Mouse (Mus musculus): ENCODE measurements around the gene Hist1h2ab. TPM values are rescaled to one million over a fixed set of nuclear protein-coding genes. Genes with fewer than 3 reads are reported as not detected.

Hist1h2ab gene
- polyA plus RNA-seq (2014; fragmentation: Illumina TruSeq; extraction: RNeasy Lipid Tissue Mini Kit (QIAGEN cat#74804); ENCODE audit: low replicate concordance): not detected

DNA sequence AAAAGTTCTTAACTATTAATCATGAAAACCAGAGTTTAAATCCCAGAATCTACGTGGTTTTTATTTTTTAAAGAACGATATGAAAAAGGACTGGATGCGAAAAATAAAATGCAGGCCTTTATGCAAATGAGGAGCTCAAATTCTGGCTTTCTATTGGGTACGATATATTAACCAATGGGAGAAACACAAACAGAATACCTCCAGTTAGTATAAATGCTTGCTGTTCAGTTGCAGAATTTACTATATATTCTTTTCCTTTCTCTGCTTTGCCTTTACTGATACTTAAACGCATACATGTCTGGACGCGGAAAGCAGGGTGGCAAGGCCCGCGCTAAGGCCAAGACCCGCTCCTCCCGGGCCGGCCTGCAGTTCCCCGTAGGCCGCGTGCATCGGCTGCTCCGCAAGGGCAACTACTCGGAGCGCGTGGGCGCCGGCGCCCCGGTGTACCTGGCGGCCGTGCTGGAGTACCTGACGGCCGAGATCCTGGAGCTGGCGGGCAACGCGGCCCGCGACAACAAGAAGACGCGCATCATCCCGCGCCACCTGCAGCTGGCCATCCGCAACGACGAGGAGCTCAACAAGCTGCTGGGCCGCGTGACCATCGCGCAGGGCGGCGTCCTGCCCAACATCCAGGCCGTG lies at the start of gene Hist1h2ab:
Gene Hist1h2ab (plus strand): TSS at position 288 of the 639 bp plus-strand sequence.

GRCm38 (mm10) chr13:23710374-23711089 lies 40.4 kb upstream of the Hist1h2ab start, which contains the start of gene Hfe:
Gene Hfe, minus strand, starts transcription at chr13:23710854.

DNA sequence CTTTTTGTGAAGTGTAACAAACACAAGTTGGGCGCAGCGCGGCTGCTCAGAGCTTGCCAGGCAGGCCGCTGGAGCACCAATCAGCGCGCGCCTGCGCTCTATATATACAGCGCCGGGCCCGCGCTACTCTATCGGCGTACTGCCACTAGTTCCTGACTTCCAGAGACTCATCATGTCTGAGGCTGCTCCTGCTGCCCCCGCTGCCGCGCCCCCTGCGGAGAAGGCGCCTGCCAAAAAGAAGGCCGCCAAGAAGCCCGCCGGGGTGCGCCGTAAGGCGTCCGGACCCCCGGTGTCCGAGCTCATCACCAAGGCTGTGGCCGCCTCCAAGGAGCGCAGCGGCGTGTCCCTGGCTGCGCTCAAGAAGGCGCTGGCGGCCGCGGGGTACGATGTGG lies 12.3 kb upstream of the Hist1h2ab start, which contains the start of gene Hist1h1c:
Gene Hist1h1c (plus strand): TSS at position 132 of the 392 bp plus-strand sequence.

GRCm38 (mm10) chr13:23745381-23746161 lies 5.4 kb upstream of the Hist1h2ab start, which contains the start of gene Hist1h3c:
Gene Hist1h3c, minus strand, starts transcription at chr13:23745602.

DNA sequence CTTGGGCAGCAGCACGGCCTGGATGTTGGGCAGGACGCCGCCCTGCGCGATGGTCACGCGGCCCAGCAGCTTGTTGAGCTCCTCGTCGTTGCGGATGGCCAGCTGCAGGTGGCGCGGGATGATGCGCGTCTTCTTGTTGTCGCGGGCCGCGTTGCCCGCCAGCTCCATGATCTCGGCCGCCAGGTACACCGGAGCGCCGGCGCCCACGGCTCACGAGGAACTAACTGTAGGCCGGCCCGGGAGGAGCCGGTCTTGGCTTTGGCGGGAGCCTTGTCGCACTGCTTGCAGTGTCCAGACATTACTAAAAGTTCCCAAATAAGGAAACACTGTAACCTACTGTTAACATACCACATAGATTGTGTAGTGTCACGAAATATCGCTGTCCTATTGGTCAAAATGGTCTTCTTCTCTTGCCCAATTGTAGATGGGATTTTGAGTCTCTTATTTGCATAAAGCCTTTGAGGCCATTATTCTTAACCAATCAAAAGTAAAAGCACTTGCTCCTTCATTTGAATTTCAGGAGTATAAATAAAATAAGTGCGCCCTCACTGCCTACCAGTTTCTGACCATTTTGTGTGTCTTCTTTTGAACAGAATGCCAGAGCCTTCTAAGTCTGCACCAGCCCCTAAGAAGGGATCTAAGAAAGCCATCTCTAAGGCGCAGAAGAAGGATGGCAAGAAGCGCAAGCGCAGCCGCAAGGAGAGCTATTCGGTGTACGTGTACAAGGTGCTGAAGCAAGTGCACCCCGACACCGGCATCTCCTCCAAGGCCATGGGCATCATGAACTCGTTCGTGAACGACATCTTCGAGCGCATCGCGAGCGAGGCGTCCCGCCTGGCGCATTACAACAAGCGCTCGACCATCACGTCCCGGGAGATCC lies 4.5 kb upstream of the Hist1h2ab start, which contains the start of gene Hist1h2bb:
Gene Hist1h2bb (plus strand): TSS at position 534 of the 880 bp plus-strand sequence.

DNA sequence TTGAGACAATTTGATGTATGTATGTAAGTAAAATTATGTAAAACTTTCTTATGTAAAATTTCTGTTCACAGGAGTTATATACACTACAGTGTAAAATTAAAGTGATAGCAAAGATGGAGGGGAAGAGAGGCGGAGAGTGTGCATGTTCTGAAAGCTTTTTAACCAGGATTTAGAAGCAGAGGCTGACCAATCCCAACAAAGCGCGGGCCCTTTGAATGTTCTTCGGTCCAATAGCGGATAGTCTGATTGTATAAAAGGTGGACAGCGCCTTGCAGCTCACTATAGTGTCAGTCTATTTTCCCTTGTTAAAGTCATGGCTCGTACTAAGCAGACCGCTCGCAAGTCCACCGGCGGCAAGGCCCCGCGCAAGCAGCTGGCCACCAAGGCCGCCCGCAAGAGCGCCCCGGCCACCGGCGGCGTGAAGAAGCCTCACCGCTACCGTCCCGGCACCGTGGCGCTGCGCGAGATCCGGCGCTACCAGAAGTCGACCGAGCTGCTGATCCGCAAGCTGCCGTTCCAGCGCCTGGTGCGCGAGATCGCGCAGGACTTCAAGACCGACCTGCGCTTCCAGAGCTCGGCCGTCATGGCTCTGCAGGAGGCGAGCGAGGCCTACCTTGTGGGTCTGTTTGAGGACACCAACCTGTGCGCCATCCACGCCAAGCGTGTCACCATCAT lies 1.3 kb downstream of the Hist1h2ab start, which contains the start of gene Hist1h3b:
Gene Hist1h3b (plus strand): TSS at position 201 of the 675 bp plus-strand sequence.

GRCm38 (mm10) chr13:23756790-23757189 lies 5.9 kb downstream of the Hist1h2ab start, which contains the start of gene Hist1h4b:
Gene Hist1h4b, plus strand, starts transcription at chr13:23757013.

GRCm38 (mm10) chr13:23760972-23761864 lies 10.3 kb downstream of the Hist1h2ab start, which contains the start of gene Hist1h4a:
Gene Hist1h4a, minus strand, starts transcription at chr13:23761230.

DNA sequence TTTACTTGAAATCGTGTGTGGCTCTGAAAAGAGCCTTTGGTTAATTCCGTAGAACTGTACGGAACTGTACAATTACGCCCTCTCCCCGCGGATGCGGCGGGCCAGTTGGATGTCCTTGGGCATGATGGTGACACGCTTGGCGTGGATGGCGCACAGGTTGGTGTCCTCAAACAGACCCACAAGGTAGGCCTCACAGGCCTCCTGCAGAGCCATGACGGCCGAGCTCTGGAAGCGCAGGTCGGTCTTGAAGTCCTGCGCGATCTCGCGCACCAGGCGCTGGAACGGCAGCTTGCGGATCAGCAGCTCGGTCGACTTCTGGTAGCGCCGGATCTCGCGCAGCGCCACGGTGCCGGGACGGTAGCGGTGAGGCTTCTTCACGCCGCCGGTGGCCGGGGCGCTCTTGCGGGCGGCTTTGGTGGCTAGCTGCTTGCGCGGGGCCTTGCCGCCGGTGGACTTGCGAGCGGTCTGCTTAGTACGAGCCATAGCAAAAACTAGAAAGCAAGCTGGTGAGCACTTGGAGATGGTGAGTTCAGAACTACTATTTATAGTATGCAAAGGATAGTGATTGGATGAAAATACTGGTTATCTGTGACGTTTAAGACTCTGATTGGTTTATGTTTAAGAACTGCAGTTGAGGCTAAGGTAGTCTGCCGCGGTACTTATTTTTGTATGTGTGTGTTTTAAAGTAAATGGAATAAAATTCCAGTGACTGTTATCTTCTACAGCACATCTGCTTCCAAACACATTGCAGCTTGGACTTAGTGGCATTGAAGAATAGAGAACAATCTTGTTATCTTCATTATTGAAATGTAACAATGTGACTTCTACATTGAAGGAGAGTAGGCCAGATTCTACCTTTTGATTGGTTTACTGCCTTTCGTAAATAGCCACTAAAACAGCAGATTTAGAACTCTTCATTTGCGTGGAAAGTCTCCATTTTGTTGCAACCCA lies 11.2 kb downstream of the Hist1h2ab start, which contains the start of gene Hist1h3a:
Gene Hist1h3a (minus strand): TSS at position 516 of the 951 bp plus-strand sequence.

DNA sequence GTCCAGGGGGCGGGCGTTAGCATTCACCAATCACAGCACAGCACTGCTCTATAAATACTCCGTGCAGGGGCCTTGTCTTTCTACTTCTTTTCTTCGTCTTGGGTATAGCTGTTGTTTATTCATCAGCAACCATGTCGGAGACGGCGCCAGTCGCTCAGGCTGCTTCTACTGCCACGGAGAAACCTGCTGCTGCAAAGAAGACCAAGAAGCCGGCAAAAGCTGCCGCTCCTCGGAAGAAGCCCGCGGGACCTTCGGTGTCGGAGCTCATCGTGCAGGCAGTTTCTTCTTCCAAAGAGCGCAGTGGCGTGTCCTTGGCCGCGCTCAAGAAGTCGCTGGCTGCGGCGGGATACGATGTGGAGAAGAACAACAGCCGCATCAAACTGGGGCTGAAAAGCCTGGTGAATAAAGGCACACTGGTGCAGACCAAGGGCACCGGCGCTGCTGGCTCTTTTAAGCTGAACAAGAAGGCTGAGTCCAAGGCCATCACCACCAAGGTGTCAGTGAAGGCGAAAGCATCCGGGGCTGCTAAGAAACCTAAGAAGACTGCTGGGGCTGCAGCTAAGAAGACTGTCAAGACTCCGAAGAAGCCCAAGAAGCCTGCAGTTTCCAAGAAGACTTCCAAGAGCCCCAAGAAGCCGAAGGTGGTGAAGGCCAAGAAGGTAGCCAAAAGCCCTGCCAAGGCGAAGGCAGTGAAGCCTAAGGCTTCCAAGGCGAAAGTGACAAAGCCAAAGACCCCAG lies 12.8 kb downstream of the Hist1h2ab start, which contains the start of gene Hist1h1a:
Gene Hist1h1a (plus strand): TSS at position 81 of the 738 bp plus-strand sequence.

DNA sequence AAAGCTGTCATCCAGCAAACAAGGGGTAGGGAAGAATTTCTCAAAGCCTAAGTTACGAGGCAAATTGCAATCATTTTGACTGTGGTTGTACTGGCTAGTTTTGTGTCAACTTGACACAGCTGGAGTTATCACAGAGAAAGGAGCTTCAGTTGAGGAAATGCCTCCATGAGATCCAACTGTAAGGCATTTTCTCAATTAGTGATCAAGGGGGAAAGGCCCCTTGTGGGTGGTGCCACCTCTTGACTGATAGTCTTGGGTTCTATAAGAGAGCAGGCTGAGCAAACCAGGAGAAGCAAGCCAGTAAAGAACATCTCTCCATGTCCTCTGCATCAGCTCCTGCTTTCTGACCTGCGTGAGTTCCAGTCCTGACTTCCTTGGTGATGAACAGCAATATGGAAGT lies 18.7 kb downstream of the Hist1h2ab start, which contains the start of gene Trim38:
Gene Trim38 (plus strand): TSS at position 301 of the 400 bp plus-strand sequence.

Other genes with a start within 250 kb of the Hist1h2ab start
- not detected for gene Hist1h4h, start 220.1 kb upstream of the Hist1h2ab start, polyA plus RNA-seq (2014; fragmentation: Illumina TruSeq; extraction: RNeasy Lipid Tissue Mini Kit (QIAGEN cat#74804); ENCODE audit: low replicate concordance)
- not detected for gene Hist1h2af, start 217.2 kb upstream of the Hist1h2ab start, polyA plus RNA-seq (2014; fragmentation: Illumina TruSeq; extraction: RNeasy Lipid Tissue Mini Kit (QIAGEN cat#74804); ENCODE audit: low replicate concordance)
- not detected for gene Hist1h3g, start 215.7 kb upstream of the Hist1h2ab start, polyA plus RNA-seq (2014; fragmentation: Illumina TruSeq; extraction: RNeasy Lipid Tissue Mini Kit (QIAGEN cat#74804); ENCODE audit: low replicate concordance)
- gene Hist1h2bh, start 207.7 kb upstream of the Hist1h2ab start, polyA plus RNA-seq (2014; fragmentation: Illumina TruSeq; extraction: RNeasy Lipid Tissue Mini Kit (QIAGEN cat#74804); ENCODE audit: low replicate concordance): 0.59 TPM
- not detected for gene Hist1h3f, start 207.1 kb upstream of the Hist1h2ab start, polyA plus RNA-seq (2014; fragmentation: Illumina TruSeq; extraction: RNeasy Lipid Tissue Mini Kit (QIAGEN cat#74804); ENCODE audit: low replicate concordance)
- not detected for gene Hist1h4f, start 199.5 kb upstream of the Hist1h2ab start, polyA plus RNA-seq (2014; fragmentation: Illumina TruSeq; extraction: RNeasy Lipid Tissue Mini Kit (QIAGEN cat#74804); ENCODE audit: low replicate concordance)
- gene Hist1h1d, start 197.9 kb upstream of the Hist1h2ab start, polyA plus RNA-seq (2014; fragmentation: Illumina TruSeq; extraction: RNeasy Lipid Tissue Mini Kit (QIAGEN cat#74804); ENCODE audit: low replicate concordance): 0.52 TPM
- 0.56 TPM for gene Hist1h3e, start 188.8 kb upstream of the Hist1h2ab start, polyA plus RNA-seq (2014; fragmentation: Illumina TruSeq; extraction: RNeasy Lipid Tissue Mini Kit (QIAGEN cat#74804); ENCODE audit: low replicate concordance)
- 0.97 TPM for gene Hist1h2ae, start 179.9 kb upstream of the Hist1h2ab start, polyA plus RNA-seq (2014; fragmentation: Illumina TruSeq; extraction: RNeasy Lipid Tissue Mini Kit (QIAGEN cat#74804); ENCODE audit: low replicate concordance)
- 0.85 TPM for gene Hist1h2bg, start 179.7 kb upstream of the Hist1h2ab start, polyA plus RNA-seq (2014; fragmentation: Illumina TruSeq; extraction: RNeasy Lipid Tissue Mini Kit (QIAGEN cat#74804); ENCODE audit: low replicate concordance)
- gene Hist1h2bf, start 176.9 kb upstream of the Hist1h2ab start, polyA plus RNA-seq (2014; fragmentation: Illumina TruSeq; extraction: RNeasy Lipid Tissue Mini Kit (QIAGEN cat#74804); ENCODE audit: low replicate concordance): not detected
- not detected for gene Hist1h2ad, start 176.7 kb upstream of the Hist1h2ab start, polyA plus RNA-seq (2014; fragmentation: Illumina TruSeq; extraction: RNeasy Lipid Tissue Mini Kit (QIAGEN cat#74804); ENCODE audit: low replicate concordance)
- gene Hist1h3d, start 175.4 kb upstream of the Hist1h2ab start, polyA plus RNA-seq (2014; fragmentation: Illumina TruSeq; extraction: RNeasy Lipid Tissue Mini Kit (QIAGEN cat#74804); ENCODE audit: low replicate concordance): 1.4 TPM
- gene Hist1h4d, start 169.5 kb upstream of the Hist1h2ab start, polyA plus RNA-seq (2014; fragmentation: Illumina TruSeq; extraction: RNeasy Lipid Tissue Mini Kit (QIAGEN cat#74804); ENCODE audit: low replicate concordance): 0.67 TPM
- 2.2 TPM for gene Hist1h2be, start 130.0 kb upstream of the Hist1h2ab start, polyA plus RNA-seq (2014; fragmentation: Illumina TruSeq; extraction: RNeasy Lipid Tissue Mini Kit (QIAGEN cat#74804); ENCODE audit: low replicate concordance)
- 0.30 TPM for gene Hist1h1e, start 128.6 kb upstream of the Hist1h2ab start, polyA plus RNA-seq (2014; fragmentation: Illumina TruSeq; extraction: RNeasy Lipid Tissue Mini Kit (QIAGEN cat#74804); ENCODE audit: low replicate concordance)
- 1.2 TPM for gene Hist1h2ac, start 67.2 kb upstream of the Hist1h2ab start, polyA plus RNA-seq (2014; fragmentation: Illumina TruSeq; extraction: RNeasy Lipid Tissue Mini Kit (QIAGEN cat#74804); ENCODE audit: low replicate concordance)
- gene Hist1h2bc, start 66.9 kb upstream of the Hist1h2ab start, polyA plus RNA-seq (2014; fragmentation: Illumina TruSeq; extraction: RNeasy Lipid Tissue Mini Kit (QIAGEN cat#74804); ENCODE audit: low replicate concordance): 239 TPM
- gene Hist1h1t, start 55.3 kb upstream of the Hist1h2ab start, polyA plus RNA-seq (2014; fragmentation: Illumina TruSeq; extraction: RNeasy Lipid Tissue Mini Kit (QIAGEN cat#74804); ENCODE audit: low replicate concordance): not detected
- gene Hist1h4c, start 52.7 kb upstream of the Hist1h2ab start, polyA plus RNA-seq (2014; fragmentation: Illumina TruSeq; extraction: RNeasy Lipid Tissue Mini Kit (QIAGEN cat#74804); ENCODE audit: low replicate concordance): 1.6 TPM
- 13.5 TPM for gene Hfe, start 40.3 kb upstream of the Hist1h2ab start, polyA plus RNA-seq (2014; fragmentation: Illumina TruSeq; extraction: RNeasy Lipid Tissue Mini Kit (QIAGEN cat#74804); ENCODE audit: low replicate concordance)
- 15.6 TPM for gene Hist1h1c, start 12.3 kb upstream of the Hist1h2ab start, polyA plus RNA-seq (2014; fragmentation: Illumina TruSeq; extraction: RNeasy Lipid Tissue Mini Kit (QIAGEN cat#74804); ENCODE audit: low replicate concordance)
- not detected for gene Hist1h3c, start 5.5 kb upstream of the Hist1h2ab start, polyA plus RNA-seq (2014; fragmentation: Illumina TruSeq; extraction: RNeasy Lipid Tissue Mini Kit (QIAGEN cat#74804); ENCODE audit: low replicate concordance)
- gene Hist1h2bb, start 4.4 kb upstream of the Hist1h2ab start, polyA plus RNA-seq (2014; fragmentation: Illumina TruSeq; extraction: RNeasy Lipid Tissue Mini Kit (QIAGEN cat#74804); ENCODE audit: low replicate concordance): not detected
- not detected for gene Hist1h3b, start 1.1 kb downstream of the Hist1h2ab start, polyA plus RNA-seq (2014; fragmentation: Illumina TruSeq; extraction: RNeasy Lipid Tissue Mini Kit (QIAGEN cat#74804); ENCODE audit: low replicate concordance)
- gene Hist1h4b, start 5.9 kb downstream of the Hist1h2ab start, polyA plus RNA-seq (2014; fragmentation: Illumina TruSeq; extraction: RNeasy Lipid Tissue Mini Kit (QIAGEN cat#74804); ENCODE audit: low replicate concordance): not detected
- not detected for gene Hist1h4a, start 10.1 kb downstream of the Hist1h2ab start, polyA plus RNA-seq (2014; fragmentation: Illumina TruSeq; extraction: RNeasy Lipid Tissue Mini Kit (QIAGEN cat#74804); ENCODE audit: low replicate concordance)
- gene Hist1h3a, start 11.3 kb downstream of the Hist1h2ab start, polyA plus RNA-seq (2014; fragmentation: Illumina TruSeq; extraction: RNeasy Lipid Tissue Mini Kit (QIAGEN cat#74804); ENCODE audit: low replicate concordance): not detected
- not detected for gene Hist1h1a, start 12.5 kb downstream of the Hist1h2ab start, polyA plus RNA-seq (2014; fragmentation: Illumina TruSeq; extraction: RNeasy Lipid Tissue Mini Kit (QIAGEN cat#74804); ENCODE audit: low replicate concordance)
- gene Trim38, start 18.8 kb downstream of the Hist1h2ab start, polyA plus RNA-seq (2014; fragmentation: Illumina TruSeq; extraction: RNeasy Lipid Tissue Mini Kit (QIAGEN cat#74804); ENCODE audit: low replicate concordance): 67.0 TPM
- gene Slc17a2, start 55.9 kb downstream of the Hist1h2ab start, polyA plus RNA-seq (2014; fragmentation: Illumina TruSeq; extraction: RNeasy Lipid Tissue Mini Kit (QIAGEN cat#74804); ENCODE audit: low replicate concordance): 0.33 TPM
- not detected for gene Slc17a3, start 88.3 kb downstream of the Hist1h2ab start, polyA plus RNA-seq (2014; fragmentation: Illumina TruSeq; extraction: RNeasy Lipid Tissue Mini Kit (QIAGEN cat#74804); ENCODE audit: low replicate concordance)
- not detected for gene Slc17a1, start 116.6 kb downstream of the Hist1h2ab start, polyA plus RNA-seq (2014; fragmentation: Illumina TruSeq; extraction: RNeasy Lipid Tissue Mini Kit (QIAGEN cat#74804); ENCODE audit: low replicate concordance)
- 149 TPM for gene Slc17a4, start 163.9 kb downstream of the Hist1h2ab start, polyA plus RNA-seq (2014; fragmentation: Illumina TruSeq; extraction: RNeasy Lipid Tissue Mini Kit (QIAGEN cat#74804); ENCODE audit: low replicate concordance)
- gene Hist1h2ba, start 183.0 kb downstream of the Hist1h2ab start, polyA plus RNA-seq (2014; fragmentation: Illumina TruSeq; extraction: RNeasy Lipid Tissue Mini Kit (QIAGEN cat#74804); ENCODE audit: low replicate concordance): not detected
- gene Hist1h2aa, start 183.3 kb downstream of the Hist1h2ab start, polyA plus RNA-seq (2014; fragmentation: Illumina TruSeq; extraction: RNeasy Lipid Tissue Mini Kit (QIAGEN cat#74804); ENCODE audit: low replicate concordance): not detected
- 4.6 TPM for gene Scgn, start 240.1 kb downstream of the Hist1h2ab start, polyA plus RNA-seq (2014; fragmentation: Illumina TruSeq; extraction: RNeasy Lipid Tissue Mini Kit (QIAGEN cat#74804); ENCODE audit: low replicate concordance)